Mouse (Mus musculus) heart, adult 8-10 months (tissue): ENCODE results near the gene Rfx8. TPM values are rescaled to one million over a fixed set of nuclear protein-coding genes. Genes with fewer than 3 reads are reported as not detected.

ENCODE experiments used
- DNase-seq: peaks from one replicate; pipeline ENCODE4 v3.0.0; 2022; ENCODE audit warnings: low spot score
- total RNA-seq, 4 experiments: library from RNA; stranded (reverse); gene quantifications; 2 replicates each; pipeline ENCODE4 v1.2.4; 2022

The Rfx8 gene
- total RNA-seq, 4 experiments from 2014 or later = 0.16 to 0.23 (median 0.19) TPM

DNA sequence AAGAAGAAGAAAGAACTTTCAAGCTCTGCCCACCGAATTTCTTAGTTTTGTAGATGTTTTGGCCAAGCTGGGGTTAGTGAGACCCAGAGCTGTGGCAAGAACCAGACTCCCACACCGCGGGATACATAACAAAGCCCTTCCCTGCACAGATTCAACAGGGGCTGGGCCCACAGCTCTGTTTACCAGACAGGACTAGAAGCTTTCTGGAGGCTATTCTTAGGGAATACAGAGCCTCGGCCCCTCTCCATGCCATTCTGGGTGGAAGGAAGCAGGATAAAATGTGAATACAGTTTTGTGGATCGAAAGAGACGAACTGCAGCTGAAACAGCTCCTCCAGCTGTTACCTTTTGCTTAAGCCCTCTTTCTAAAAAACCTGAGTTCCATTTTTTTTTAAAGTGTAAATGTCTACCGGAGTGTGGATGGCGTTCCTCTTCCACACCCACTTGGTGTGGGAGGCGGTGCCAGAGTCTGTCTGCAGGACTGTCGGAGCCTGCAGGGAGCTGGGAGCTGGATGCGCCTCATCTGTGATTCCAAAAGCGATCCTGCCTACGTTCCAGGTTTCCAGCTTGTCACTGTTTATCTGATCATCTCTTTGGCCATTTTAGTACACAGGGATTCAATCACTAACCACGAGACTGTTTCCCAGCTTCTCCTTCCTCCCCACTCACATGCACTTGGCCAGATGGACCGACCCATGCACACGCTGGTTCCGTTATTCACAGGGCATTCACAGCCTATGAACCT lies 70.9 kb downstream of the Rfx8 start:
- DNase-seq = no peak

DNA sequence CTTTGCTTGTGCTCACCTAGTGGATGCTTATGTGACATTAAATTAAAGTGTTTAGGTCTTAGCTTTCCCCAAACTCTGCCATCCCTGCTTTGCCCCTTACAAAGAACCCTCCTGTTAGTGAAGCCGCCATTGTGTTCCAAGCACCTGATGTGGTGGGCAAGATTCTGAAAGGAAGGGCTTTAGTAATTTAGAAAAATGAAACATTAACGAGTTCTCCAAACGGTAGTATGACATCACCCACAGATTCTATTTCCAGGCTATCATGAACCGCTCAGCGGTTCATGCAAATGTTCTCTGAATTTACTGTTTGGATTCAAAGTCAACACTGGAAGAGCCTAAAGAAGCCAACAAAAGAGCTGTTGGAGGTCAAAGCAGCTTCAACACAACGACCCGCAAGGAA lies 72.2 kb downstream of the Rfx8 start:
- no peak for DNase-seq

DNA sequence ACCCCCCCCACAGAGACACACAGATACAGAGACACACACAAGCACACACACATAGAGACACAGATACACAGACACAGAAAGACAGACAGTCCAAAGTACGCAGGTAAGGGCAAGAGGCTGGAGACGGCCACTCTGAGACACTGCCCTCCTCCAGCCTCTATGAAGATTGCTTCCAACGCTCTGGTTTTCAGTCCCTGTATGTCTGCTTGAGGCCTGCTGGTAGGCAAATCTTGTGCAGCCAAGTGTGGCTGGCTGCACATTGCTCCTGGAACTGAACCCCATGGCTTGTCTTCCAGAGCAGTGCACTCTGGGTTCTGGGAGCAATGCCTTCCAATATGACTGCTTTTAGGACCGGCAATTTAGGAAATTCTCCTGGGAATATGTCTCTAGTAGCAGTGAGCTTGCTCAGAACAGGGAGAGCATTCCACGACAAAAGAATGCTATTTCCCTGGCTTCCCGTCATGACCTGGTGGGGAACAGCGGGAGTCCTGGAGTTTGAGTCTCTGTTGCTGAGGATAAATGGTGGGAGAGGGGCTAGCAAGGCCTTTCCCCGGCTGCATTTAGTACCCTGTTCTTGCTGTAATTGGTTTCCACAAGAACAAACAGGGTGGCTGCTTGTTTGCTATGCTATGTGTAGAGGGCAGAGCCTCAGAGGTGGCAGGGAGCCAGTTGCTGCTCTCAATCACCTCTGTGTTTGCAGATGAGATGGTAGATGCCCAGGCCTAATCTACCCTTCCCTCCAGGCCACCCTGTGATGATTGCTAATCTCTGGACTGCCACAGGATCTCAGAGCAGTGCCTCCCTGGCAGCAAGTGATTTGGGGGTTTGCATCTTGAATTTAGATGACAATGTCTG lies 74.7 kb downstream of the Rfx8 start:
- DNase-seq = no peak

DNA sequence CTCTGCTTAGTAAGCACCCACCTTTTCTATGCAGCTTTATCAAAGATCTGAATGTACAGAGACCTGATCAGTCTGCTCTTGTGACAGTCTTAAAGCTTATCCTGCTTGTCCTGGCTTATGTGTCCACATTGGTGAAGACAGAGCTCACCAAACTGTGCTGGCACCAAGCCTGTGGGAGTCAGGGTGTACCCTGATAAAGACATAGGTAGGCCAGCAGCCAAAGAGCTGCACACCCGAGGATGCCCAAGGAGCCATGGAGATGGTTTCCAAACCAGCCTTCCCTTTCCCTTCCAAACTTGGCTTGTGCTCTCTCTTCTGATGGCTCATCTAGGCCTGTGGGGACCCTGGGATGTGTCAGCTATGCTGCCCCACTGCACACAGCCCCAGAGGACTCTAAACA lies 76.5 kb downstream of the Rfx8 start:
- no peak for DNase-seq

GRCm38 (mm10) chr1:39641667-39642066 lies 79.1 kb downstream of the Rfx8 start:
- DNase-seq = no peak

DNA sequence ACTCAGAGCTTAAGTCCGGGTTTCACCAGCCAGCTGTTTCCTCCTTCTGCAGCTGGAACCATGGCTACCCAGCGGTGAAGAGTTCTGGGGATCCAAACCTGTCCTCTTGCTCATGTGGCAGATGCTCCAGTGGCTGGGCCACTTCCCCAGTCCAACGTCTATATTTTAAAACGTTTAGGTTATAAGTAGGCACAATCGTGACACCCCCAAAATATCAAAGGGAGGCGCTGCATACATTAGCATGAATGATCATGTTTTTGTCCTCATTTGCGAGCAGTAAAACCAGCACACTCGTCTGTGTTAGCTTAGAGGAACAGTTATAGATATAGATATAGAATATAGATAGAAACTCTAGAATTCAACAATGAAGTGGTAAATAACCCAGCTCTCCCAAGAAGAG lies 83.7 kb downstream of the Rfx8 start:
- DNase-seq = no peak

DNA sequence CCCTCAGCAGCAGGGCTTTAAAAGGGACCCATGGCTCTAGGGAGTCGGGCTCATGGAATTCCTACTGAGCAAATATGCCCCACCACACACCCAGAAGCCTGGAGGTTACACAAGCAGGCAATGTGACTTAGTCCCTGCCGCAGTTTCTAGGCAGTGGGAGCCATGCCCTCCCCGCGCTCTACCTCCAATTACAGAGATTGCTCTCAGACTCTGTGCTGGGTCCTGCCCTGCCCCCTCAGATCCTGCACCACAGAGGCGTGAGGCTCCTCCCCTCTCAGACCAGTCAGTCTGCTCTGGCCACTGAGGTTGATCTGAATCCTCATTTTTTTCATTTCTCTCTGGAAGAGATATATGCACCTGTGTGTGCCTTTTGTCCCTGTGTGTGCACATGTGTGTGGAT lies 84.1 kb downstream of the Rfx8 start:
- no peak for DNase-seq

- DNase-seq = no peak
Measured at GRCm38 (mm10) chr1:39636196-39636595, 84.6 kb downstream of the Rfx8 start.

- no peak for DNase-seq
Measured at GRCm38 (mm10) chr1:39628606-39629005, 92.2 kb downstream of the Rfx8 start.

- DNase-seq = no peak
Measured at GRCm38 (mm10) chr1:39625491-39625890, 95.3 kb downstream of the Rfx8 start.

DNA sequence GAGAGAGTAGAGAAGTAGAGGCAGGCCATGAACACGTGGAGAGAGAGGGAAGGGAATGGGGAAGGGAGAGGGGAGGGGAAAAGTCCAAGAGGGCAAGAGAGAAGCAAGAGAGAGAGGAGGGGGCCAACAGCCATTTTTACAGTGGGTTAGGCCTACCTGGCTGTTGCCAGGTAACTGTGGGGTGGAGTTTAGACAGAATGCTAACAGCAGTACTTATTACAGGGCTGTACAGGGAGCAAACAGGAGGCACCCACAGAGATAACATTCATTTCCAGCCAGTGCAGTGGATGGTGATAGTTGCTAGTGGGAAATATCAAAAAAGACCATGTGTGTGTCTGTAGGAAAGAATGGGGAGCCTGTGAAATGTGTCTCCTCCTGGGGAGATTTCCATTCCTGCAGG lies 97.1 kb downstream of the Rfx8 start:
- DNase-seq = no peak

- DNase-seq = no peak
Measured at GRCm38 (mm10) chr1:39623106-39623505, 97.7 kb downstream of the Rfx8 start.

- DNase-seq = no peak
Measured at GRCm38 (mm10) chr1:39618524-39618923, 102.3 kb downstream of the Rfx8 start.

- DNase-seq = no peak
Measured at GRCm38 (mm10) chr1:39615526-39615925, 105.3 kb downstream of the Rfx8 start.

Other genes with a start within 250 kb of the Rfx8 start
- 1 to 10 TPM; 5.6 to 8.9 (median 5.8) TPM for gene Tbc1d8, start 242.2 kb downstream of the Rfx8 start, total RNA-seq
- gene Cnot11, start 186.0 kb downstream of the Rfx8 start, total RNA-seq = 10 to 100 TPM; 13.3 to 15.1 (median 14.3) TPM
- gene Rnf149, start 143.6 kb downstream of the Rfx8 start, total RNA-seq = 1 to 10 TPM; 6.2 to 9.5 (median 7.8) TPM
- gene Creg2, start 69.5 kb downstream of the Rfx8 start, total RNA-seq = under 1 TPM in 2 of 4 experiments, not detected in 2; 0.03 to 0.05 TPM
- 10 to 100 TPM in 2 of 4 experiments, 1 to 10 TPM in 2; 7.6 to 12.8 (median 10.7) TPM for gene Gm3646, start 84.3 kb upstream of the Rfx8 start, total RNA-seq
- gene Map4k4, start 179.9 kb upstream of the Rfx8 start, total RNA-seq = 100 to 1,000 TPM in 3 of 4 experiments, 10 to 100 TPM in 1; 98.5 to 135 (median 109) TPM